Comparison of ENCODE assay signal across 21 mouse cellular contexts in the genomic region with DNA sequence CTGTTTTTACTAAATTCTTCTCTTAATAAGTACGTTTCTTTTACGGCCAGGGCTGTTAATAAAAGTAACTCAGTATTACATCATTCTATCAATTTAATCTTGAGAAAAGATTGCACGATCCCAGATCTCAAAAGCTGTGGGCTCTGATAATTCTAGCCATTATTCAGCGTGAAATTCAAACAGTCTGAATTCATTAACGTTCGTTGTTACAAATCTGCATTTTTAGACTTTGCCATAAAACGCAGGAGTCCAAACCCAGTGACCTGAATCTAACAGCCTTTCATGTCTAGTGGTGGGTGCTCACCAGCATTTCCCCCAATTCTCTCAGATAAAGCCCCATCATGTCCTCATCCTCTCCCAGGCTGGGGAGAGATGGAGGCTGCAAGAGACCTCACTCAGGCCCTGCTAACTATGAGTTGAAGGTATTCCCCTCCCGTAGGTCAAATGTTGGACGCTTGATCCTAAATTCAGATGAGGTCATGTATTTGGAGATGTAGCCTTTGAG. TPM values are rescaled to one million over a fixed set of nuclear protein-coding genes. Genes with fewer than 3 reads are reported as not detected.
A peak's percentile ranks its signal among the peaks of the same experiment; 100 is the strongest.
DNase-seq lines count a peak whose midpoint lies in the region; ATAC-seq and TF ChIP-seq lines count a peak whose summit lies in the region.
"Had no signal": no experiment of that assay in that cellular context is flagged by ENCODE, and none has a peak within 500 bp of the region (broad histone marks: within the 10 kb centered on the region; RNA-seq: fewer than 3 reads in every experiment).

No protein-coding gene starts in this region.

- no peak for ATAC-seq in forebrain, postnatal 0 days
- ATAC-seq in forebrain, embryonic 16.5 days: peak; percentile 22; the same call in 1 of the 2 replicates
- no peak for ATAC-seq in midbrain, embryonic 13.5 days
- ATAC-seq: intestine, postnatal 0 days had no signal

- H3K36me3 ChIP-seq in forebrain, embryonic 10.5 days (replicated peaks): peaks cover 63% of the 10 kb centered on the region
- no peaks in the 10 kb centered on the region for H3K36me3 ChIP-seq in forebrain, postnatal 0 days (ENCODE audit: insufficient read depth)
- no peaks in the 10 kb centered on the region for H3K36me3 ChIP-seq in forebrain, embryonic 16.5 days (ENCODE audit: control insufficient read depth, insufficient read depth)
- peaks cover 2% of the 10 kb centered on the region; the same call in 1 of the 2 replicates for H3K36me3 ChIP-seq in midbrain, embryonic 13.5 days

- peak overlapping the region; percentile 23; the same call in 1 of the 2 replicates for H3K4me3 ChIP-seq in forebrain, embryonic 10.5 days
- H3K4me3 ChIP-seq in forebrain, postnatal 0 days (ENCODE audit: low read depth, low read length): no peak overlapping the region
- H3K4me3 ChIP-seq in forebrain, embryonic 16.5 days (replicated peaks; ENCODE audit: low read length): no peak overlapping the region
- H3K4me3 ChIP-seq in midbrain, embryonic 13.5 days (replicated peaks): no peak overlapping the region
- H3K4me3 ChIP-seq: gastrocnemius, adult 2 months; heart, embryonic 13.5 days; limb, embryonic 12.5 days; myocyte had no signal

- no peak overlapping the region for H3K9ac ChIP-seq in forebrain, postnatal 0 days
- no peak overlapping the region for H3K9ac ChIP-seq in forebrain, embryonic 16.5 days (replicated peaks; ENCODE audit: low read depth, low read length)
- no peak overlapping the region for H3K9ac ChIP-seq in midbrain, embryonic 13.5 days (replicated peaks)
- H3K9ac ChIP-seq: heart, embryonic 13.5 days; limb, embryonic 12.5 days; liver, embryonic 14.5 days had no signal

- peak overlapping the region; percentile 83 for H3K27ac ChIP-seq in forebrain, embryonic 10.5 days
- no peak overlapping the region for H3K27ac ChIP-seq in forebrain, postnatal 0 days (ENCODE audit: low read depth, low read length)
- H3K27ac ChIP-seq in forebrain, embryonic 16.5 days (ENCODE audit: low read length): peak overlapping the region; percentile 84
- peak overlapping the region; percentile 73 for H3K27ac ChIP-seq in midbrain, embryonic 13.5 days
- H3K27ac ChIP-seq: gastrocnemius, adult 2 months; heart, embryonic 13.5 days; limb, embryonic 12.5 days; liver, embryonic 14.5 days had no signal

- WGBS in forebrain, embryonic 10.5 days: 48% methylated on average over 9 of the region's 9 CpGs
- 16% methylated on average over 9 of the region's 9 CpGs for WGBS in forebrain, postnatal 0 days
- 8% methylated on average over 9 of the region's 9 CpGs for WGBS in forebrain, embryonic 16.5 days
- WGBS in midbrain, embryonic 13.5 days: 23% methylated on average over 9 of the region's 9 CpGs

- H3K4me2 ChIP-seq in forebrain, postnatal 0 days (ENCODE audit: low read depth): no peak overlapping the region
- no peak overlapping the region for H3K4me2 ChIP-seq in forebrain, embryonic 16.5 days (ENCODE audit: low read length)
- H3K4me2 ChIP-seq in midbrain, embryonic 13.5 days (replicated peaks): no peak overlapping the region
- H3K4me2 ChIP-seq: heart, embryonic 13.5 days; limb, embryonic 12.5 days had no signal

- no peaks in the 10 kb centered on the region for H3K27me3 ChIP-seq in forebrain, embryonic 10.5 days (ENCODE audit: poor library complexity, severe bottlenecking)
- H3K27me3 ChIP-seq in forebrain, postnatal 0 days (ENCODE audit: insufficient read depth, low read length): no peaks in the 10 kb centered on the region
- H3K27me3 ChIP-seq in forebrain, embryonic 16.5 days (replicated peaks; ENCODE audit: control insufficient read depth, insufficient read depth, low read length): no peaks in the 10 kb centered on the region
- no peaks in the 10 kb centered on the region for H3K27me3 ChIP-seq in midbrain, embryonic 13.5 days
- H3K27me3 ChIP-seq: heart, embryonic 13.5 days; limb, embryonic 12.5 days had no signal

- TF ChIP-seq CTCF in forebrain, postnatal 0 days (IDR thresholded peaks at IDR 0.05; ENCODE audit: low read depth): no peak
- no peak for TF ChIP-seq CTCF in brain, embryonic 14.5 days (IDR thresholded peaks at IDR 0.05; ENCODE audit: borderline replicate concordance, extremely low read depth, insufficient read depth, insufficient read length)

- H3K4me1 ChIP-seq in forebrain, embryonic 10.5 days: peaks cover 84% of the 10 kb centered on the region
- H3K4me1 ChIP-seq in forebrain, postnatal 0 days (ENCODE audit: insufficient read depth): peaks cover 29% of the 10 kb centered on the region
- peaks cover 69% of the 10 kb centered on the region for H3K4me1 ChIP-seq in forebrain, embryonic 16.5 days (replicated peaks; ENCODE audit: control insufficient read depth, insufficient read depth, low read length)
- H3K4me1 ChIP-seq in midbrain, embryonic 13.5 days (replicated peaks): peaks cover 77% of the 10 kb centered on the region

- TF ChIP-seq POLR2A in brain, embryonic 14.5 days (IDR thresholded peaks at IDR 0.05; ENCODE audit: borderline replicate concordance, extremely low read depth, insufficient read depth, insufficient read length, poor library complexity, severe bottlenecking): no peak

- DNase-seq in forebrain, embryonic 10.5 days (ENCODE audit: extremely low spot score, low spot score): no peak
- no peak for DNase-seq in forebrain, postnatal 0 days
- peak; percentile 69 for DNase-seq in brain, embryonic 14.5 days (ENCODE audit: low read depth)
- no peak for DNase-seq in layer of hippocampus, adult 8-10 months (ENCODE audit: low spot score in 2 of 2)
- DNase-seq in urinary bladder, postnatal 4 days (ENCODE audit: low spot score in 2 of 2): no peak
- no peak for DNase-seq in layer of hippocampus, postnatal 10 days (ENCODE audit: low spot score in 2 of 2)
- DNase-seq: cerebellum, adult 11-12 months; cerebellum, postnatal 25 days; gastrocnemius, adult 2 months; kidney, postnatal 10 days had no signal

- H3K9me3 ChIP-seq in forebrain, embryonic 10.5 days: no peaks in the 10 kb centered on the region
- H3K9me3 ChIP-seq in forebrain, postnatal 0 days (ENCODE audit: low read length): no peaks in the 10 kb centered on the region
- no peaks in the 10 kb centered on the region for H3K9me3 ChIP-seq in forebrain, embryonic 16.5 days (ENCODE audit: control insufficient read depth, low read length)
- no peaks in the 10 kb centered on the region for H3K9me3 ChIP-seq in midbrain, embryonic 13.5 days
- H3K9me3 ChIP-seq: heart, embryonic 13.5 days; limb, embryonic 12.5 days had no signal

RNA-seq across cellular contexts. Expression of a gene that starts 50.0 kb away (rescaled TPM):
- polyA plus RNA-seq in forebrain, embryonic 10.5 days (2016; fragmentation: Nextera tagmentation; extraction: Ambion mirVana): 55.7 and 61.4 TPM in 2 replicates
- total RNA-seq in forebrain, postnatal 0 days (2014; rRNA removed): 36.9 and 47.6 TPM in 2 replicates
- 13.4 and 17.1 TPM in 2 replicates for polyA plus RNA-seq in forebrain, postnatal 0 days (2015; fragmentation: Nextera tagmentation; extraction: Ambion mirVana)
- polyA plus RNA-seq in brain, embryonic 14.5 days (2012; rRNA removed): 48.4 and 52.3 TPM in 2 replicates
- polyA plus RNA-seq in forebrain, embryonic 16.5 days (2015; fragmentation: Nextera tagmentation; extraction: Ambion mirVana): 39.2 and 52.1 TPM in 2 replicates
- polyA plus RNA-seq in midbrain, embryonic 13.5 days (2015; fragmentation: Nextera tagmentation; extraction: Ambion mirVana): 29.9 and 39.4 TPM in 2 replicates
- 10 to 100 TPM; 60.7 to 72.9 (median 65.8) TPM for total RNA-seq in layer of hippocampus, adult 8-10 months (2022)
- total RNA-seq in layer of hippocampus, postnatal 10 days (2021): 10 to 100 TPM; 35.6 to 48.3 TPM
- total RNA-seq: granulocyte monocyte progenitor cell, adult 5-6 weeks; hematopoietic stem cell, adult 5-6 weeks; megakaryocyte progenitor cell, adult 5-6 weeks; MEL had no signal

RNA-seq across cellular contexts. Expression of a gene that starts 51.0 kb away (rescaled TPM):
- 125 and 133 TPM in 2 replicates for polyA plus RNA-seq in forebrain, embryonic 10.5 days (2016; fragmentation: Nextera tagmentation; extraction: Ambion mirVana)
- 63.3 and 80.3 TPM in 2 replicates for total RNA-seq in forebrain, postnatal 0 days (2014; rRNA removed)
- polyA plus RNA-seq in forebrain, postnatal 0 days (2015; fragmentation: Nextera tagmentation; extraction: Ambion mirVana): 32.4 and 35.2 TPM in 2 replicates
- 115 and 141 TPM in 2 replicates for polyA plus RNA-seq in brain, embryonic 14.5 days (2012; rRNA removed)
- polyA plus RNA-seq in forebrain, embryonic 16.5 days (2015; fragmentation: Nextera tagmentation; extraction: Ambion mirVana): 74.6 and 85.2 TPM in 2 replicates
- 88.4 and 91.0 TPM in 2 replicates for polyA plus RNA-seq in midbrain, embryonic 13.5 days (2015; fragmentation: Nextera tagmentation; extraction: Ambion mirVana)
- 10 to 100 TPM; 51.6 to 59.4 (median 55.8) TPM for total RNA-seq in layer of hippocampus, adult 8-10 months (2022)
- total RNA-seq in layer of hippocampus, postnatal 10 days (2021): 10 to 100 TPM; 62.3 to 63.6 TPM
